Mouse (Mus musculus) forebrain, embryonic 13.5 days (tissue): ENCODE results near the gene Lrmda. TPM values are rescaled to one million over a fixed set of nuclear protein-coding genes. Genes with fewer than 3 reads are reported as not detected.

Experiments
- ATAC-seq: fragments of 200-750 bp; cut with Nextera tagmentation; 2 replicates; pipeline ENCODE4 v1.8.0; 2017
- H3K27ac ChIP-seq: fragments of 300-500 bp; sonication (generic); 2 replicates; pipeline ENCODE4 v1.5.1; 2015; ENCODE audit warnings: inconsistent platforms, mild to moderate bottlenecking, moderate library complexity
- H3K27me3 ChIP-seq: fragments of 300-500 bp; sonication (generic); 2 replicates; pipeline ENCODE4 v1.6.1; 2015; ENCODE audit warnings: mild to moderate bottlenecking, inconsistent platforms
- H3K36me3 ChIP-seq: fragments of 300-500 bp; sonication (generic); 2 replicates; pipeline ENCODE4 v1.6.1; 2015; ENCODE audit warnings: mild to moderate bottlenecking, inconsistent platforms; ENCODE audit not compliant: poor library complexity, severe bottlenecking
- H3K4me1 ChIP-seq: fragments of 300-500 bp; sonication (generic); 2 replicates; pipeline ENCODE4 v1.6.1; 2015; ENCODE audit warnings: inconsistent platforms
- H3K4me2 ChIP-seq: fragments of 300-500 bp; sonication (generic); 2 replicates; pipeline ENCODE4 v1.6.1; 2015; ENCODE audit warnings: inconsistent platforms, mild to moderate bottlenecking, moderate library complexity
- H3K4me3 ChIP-seq: fragments of 300-500 bp; sonication (generic); 2 replicates; pipeline ENCODE4 v1.5.1; 2015; ENCODE audit warnings: mild to moderate bottlenecking, inconsistent platforms
- H3K9ac ChIP-seq: fragments of 300-500 bp; sonication (generic); 2 replicates; pipeline ENCODE4 v1.6.1; 2015; ENCODE audit warnings: mild to moderate bottlenecking, inconsistent platforms
- H3K9me3 ChIP-seq: fragments of 300-500 bp; sonication (generic); replicated peaks from 2 replicates; pipeline ENCODE4 v1.6.1; 2016; ENCODE audit warnings: inconsistent platforms
- WGBS: fragments of 180-500 bp; shearing (Covaris S2); methylation state at CpG from one replicate; pipeline ENCODE4 v1.1.7; 2015; 5-methylcytosine and 5-hydroxymethylcytosine counted together
- polyA plus RNA-seq: library from polyadenylated mRNA; unstranded; fragments of >200 nt; fragmentation: Nextera tagmentation; extraction: Ambion mirVana; gene quantifications from 2 replicates; pipeline ENCODE4 v1.2.1, GENCODE M21; 2015

Lrmda gene
- polyA plus RNA-seq, 1 experiment from 2014 or later = not detected

GRCm38 (mm10) chr14:22329191-22329590, 309.7 kb downstream of the Lrmda start:
- Histone ChIP-seq H3K4me3 (no peak overlapping the region), H3K36me3 (no peaks in the 10 kb centered on the region), H3K4me2 (no peak overlapping the region), H3K9me3 (no peaks in the 10 kb centered on the region), H3K4me1 (no peaks in the 10 kb centered on the region), H3K27me3 (peaks cover 8% of the 10 kb centered on the region), H3K27ac (no peak overlapping the region), H3K9ac (no peak overlapping the region)
- no peak for ATAC-seq
- 93% methylated on average over 3 of the region's 3 CpGs for WGBS

- no peaks in the 10 kb centered on the region for H3K4me1 ChIP-seq
- H3K4me2 ChIP-seq = no peak overlapping the region
- H3K27me3 ChIP-seq = peaks cover 10% of the 10 kb centered on the region
- no peaks in the 10 kb centered on the region for H3K9me3 ChIP-seq
- H3K9ac ChIP-seq = no peak overlapping the region
- H3K4me3 ChIP-seq = no peak overlapping the region
- H3K36me3 ChIP-seq = no peaks in the 10 kb centered on the region
- WGBS = 95% methylated on average over 5 of the region's 5 CpGs
- ATAC-seq = no peak
- H3K27ac ChIP-seq = no peak overlapping the region
Measured at GRCm38 (mm10) chr14:22335101-22335820, 315.7 kb downstream of the Lrmda start.

GRCm38 (mm10) chr14:22339176-22339575, 319.7 kb downstream of the Lrmda start:
- Histone ChIP-seq H3K27ac (no peak overlapping the region), H3K4me2 (no peak overlapping the region), H3K36me3 (no peaks in the 10 kb centered on the region), H3K27me3 (peaks cover 29% of the 10 kb centered on the region), H3K4me3 (no peak overlapping the region), H3K9ac (no peak overlapping the region), H3K9me3 (no peaks in the 10 kb centered on the region), H3K4me1 (peaks cover 7% of the 10 kb centered on the region)
- no peak for ATAC-seq
- 87% methylated on average over 6 of the region's 6 CpGs for WGBS

GRCm38 (mm10) chr14:22343357-22343756, 323.8 kb downstream of the Lrmda start:
- Histone ChIP-seq H3K27me3 (peaks cover 44% of the 10 kb centered on the region), H3K9me3 (no peaks in the 10 kb centered on the region), H3K4me1 (peaks cover 7% of the 10 kb centered on the region), H3K4me2 (no peak overlapping the region), H3K36me3 (no peaks in the 10 kb centered on the region), H3K27ac (no peak overlapping the region), H3K9ac (no peak overlapping the region), H3K4me3 (no peak overlapping the region)
- WGBS = 11% methylated on average over 4 of the region's 4 CpGs
- ATAC-seq = no peak

- no peak overlapping the region for H3K27ac ChIP-seq
- H3K9ac ChIP-seq = no peak overlapping the region
- H3K4me2 ChIP-seq = no peak overlapping the region
- 80% methylated on average over 8 of the region's 8 CpGs for WGBS
- H3K36me3 ChIP-seq = no peaks in the 10 kb centered on the region
- peaks cover 42% of the 10 kb centered on the region for H3K27me3 ChIP-seq
- H3K4me1 ChIP-seq = peaks cover 7% of the 10 kb centered on the region
- no peaks in the 10 kb centered on the region for H3K9me3 ChIP-seq
- no peak overlapping the region for H3K4me3 ChIP-seq
- no peak for ATAC-seq
Measured at GRCm38 (mm10) chr14:22345248-22345647, 325.7 kb downstream of the Lrmda start.

GRCm38 (mm10) chr14:22353626-22354025, 334.1 kb downstream of the Lrmda start:
- H3K4me1 ChIP-seq = peaks cover 36% of the 10 kb centered on the region
- no peaks in the 10 kb centered on the region for H3K9me3 ChIP-seq
- no peaks in the 10 kb centered on the region for H3K36me3 ChIP-seq
- no peak overlapping the region for H3K4me3 ChIP-seq
- H3K9ac ChIP-seq = no peak overlapping the region
- peaks cover 38% of the 10 kb centered on the region for H3K27me3 ChIP-seq
- ATAC-seq = no peak
- 53% methylated on average over 5 of the region's 5 CpGs for WGBS
- no peak overlapping the region for H3K4me2 ChIP-seq
- no peak overlapping the region for H3K27ac ChIP-seq

- Histone ChIP-seq H3K27ac (peak overlapping the region; percentile 6; the same call in 1 of the 2 replicates), H3K36me3 (no peaks in the 10 kb centered on the region), H3K4me3 (no peak overlapping the region), H3K27me3 (peaks cover 41% of the 10 kb centered on the region), H3K4me2 (no peak overlapping the region), H3K9me3 (no peaks in the 10 kb centered on the region), H3K4me1 (peaks cover 40% of the 10 kb centered on the region), H3K9ac (no peak overlapping the region)
- 49% methylated on average over 15 of the region's 15 CpGs for WGBS
- no peak for ATAC-seq
Measured at GRCm38 (mm10) chr14:22354769-22355574, 335.5 kb downstream of the Lrmda start.

GRCm38 (mm10) chr14:22357991-22358503, 338.5 kb downstream of the Lrmda start:
- Histone ChIP-seq H3K27me3 (peaks cover 68% of the 10 kb centered on the region), H3K4me1 (peaks cover 40% of the 10 kb centered on the region), H3K27ac (peak overlapping the region; percentile 40; the same call in 1 of the 2 replicates), H3K9ac (no peak overlapping the region), H3K4me3 (no peak overlapping the region), H3K4me2 (no peak overlapping the region), H3K36me3 (no peaks in the 10 kb centered on the region), H3K9me3 (no peaks in the 10 kb centered on the region)
- peak; percentile 81 for ATAC-seq
- WGBS = 2% methylated on average over 9 of the region's 9 CpGs

GRCm38 (mm10) chr14:22364010-22364748, 344.7 kb downstream of the Lrmda start:
- 77% methylated on average over 6 of the region's 6 CpGs for WGBS
- Histone ChIP-seq H3K9ac (no peak overlapping the region), H3K4me2 (no peak overlapping the region), H3K4me3 (no peak overlapping the region), H3K27ac (no peak overlapping the region), H3K4me1 (peaks cover 8% of the 10 kb centered on the region), H3K27me3 (peaks cover 56% of the 10 kb centered on the region), H3K9me3 (no peaks in the 10 kb centered on the region), H3K36me3 (no peaks in the 10 kb centered on the region)
- no peak; the same call in 1 of the 2 replicates for ATAC-seq

GRCm38 (mm10) chr14:22364771-22365355, 345.4 kb downstream of the Lrmda start:
- Histone ChIP-seq H3K4me3 (no peak overlapping the region), H3K9me3 (no peaks in the 10 kb centered on the region), H3K36me3 (no peaks in the 10 kb centered on the region), H3K27ac (no peak overlapping the region), H3K9ac (no peak overlapping the region), H3K4me1 (peaks cover 8% of the 10 kb centered on the region), H3K27me3 (peaks cover 49% of the 10 kb centered on the region), H3K4me2 (no peak overlapping the region)
- no peak for ATAC-seq
- 59% methylated on average over 6 of the region's 6 CpGs for WGBS

- Histone ChIP-seq H3K36me3 (no peaks in the 10 kb centered on the region), H3K4me3 (no peak overlapping the region), H3K4me2 (no peak overlapping the region), H3K27me3 (peaks cover 27% of the 10 kb centered on the region), H3K9me3 (no peaks in the 10 kb centered on the region), H3K27ac (no peak overlapping the region), H3K9ac (no peak overlapping the region), H3K4me1 (peaks cover 8% of the 10 kb centered on the region)
- WGBS = 63% methylated on average over 4 of the region's 4 CpGs
- no peak for ATAC-seq
Measured at GRCm38 (mm10) chr14:22367615-22368014, 348.1 kb downstream of the Lrmda start.
